Mouse (Mus musculus): Measurements from ENCODE around the gene Hsf2bp.

DNA sequence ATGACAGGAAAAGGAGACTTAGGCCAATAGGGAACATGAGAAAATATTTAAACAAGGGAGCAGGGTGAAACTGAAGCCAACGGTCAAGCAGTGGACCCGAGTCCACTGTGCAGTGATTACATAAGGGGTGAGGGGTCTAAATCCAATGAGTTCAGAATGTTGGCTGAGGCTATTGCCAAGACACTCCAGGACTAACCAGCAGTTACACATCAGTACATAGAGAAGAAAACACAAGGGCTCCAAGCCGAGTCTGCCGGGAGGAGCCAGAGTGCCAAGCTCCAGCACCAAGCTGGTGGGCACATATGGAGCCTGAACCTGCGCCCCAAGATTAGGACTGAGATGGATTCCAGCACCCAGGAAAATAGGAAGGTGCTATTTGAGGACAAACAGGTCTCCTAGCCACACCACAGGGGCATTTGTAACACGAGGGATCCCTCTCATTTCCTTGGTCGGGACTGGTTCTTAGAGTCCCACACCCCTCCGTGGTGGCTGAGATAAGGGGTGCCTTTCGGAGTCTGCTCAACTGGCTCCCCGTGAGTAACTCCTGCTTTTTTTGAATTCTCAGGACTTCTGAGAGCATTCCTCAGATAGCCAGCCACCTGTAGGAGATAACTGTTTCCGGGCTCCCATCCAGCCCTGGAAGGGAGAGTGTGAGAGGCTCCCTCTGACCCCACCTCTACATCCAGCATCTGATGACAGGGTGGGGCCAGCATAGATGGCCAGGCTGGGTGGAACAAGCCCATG, 134.5 kb downstream of the Hsf2bp start:
- no peak for TF ChIP-seq RCOR1 (conservative IDR thresholded peaks at IDR 0.05; ENCODE audit: low read depth, low read length)
- no peak for TF ChIP-seq GABPA (IDR thresholded peaks at IDR 0.05; ENCODE audit: insufficient replicate concordance, low read depth, low read length)

Data from CH12.LX (cell line).